18 mouse cellular contexts compared by ENCODE assay signal in genomic region chr5:149237221-149237950, GRCm38 (mm10). TPM values are rescaled to one million over a fixed set of nuclear protein-coding genes. Genes with fewer than 3 reads are reported as not detected.
A peak's percentile ranks its signal among the peaks of the same experiment; 100 is the strongest.
DNase-seq lines count a peak whose midpoint lies in the region; ATAC-seq and TF ChIP-seq lines count a peak whose summit lies in the region.
"Had no signal": no experiment of that assay in that cellular context is flagged by ENCODE, and none has a peak within 500 bp of the region (broad histone marks: within the 10 kb centered on the region; RNA-seq: fewer than 3 reads in every experiment).

No protein-coding gene starts in this region.

- no peak overlapping the region for H3K4me2 ChIP-seq in heart, embryonic 12.5 days
- no peak overlapping the region for H3K4me2 ChIP-seq in hindbrain, embryonic 16.5 days (ENCODE audit: low read length)
- H3K4me2 ChIP-seq: embryonic facial prominence, embryonic 15.5 days; kidney, embryonic 15.5 days had no signal

- ATAC-seq in cerebellum, adult (ENCODE audit: insufficient number of reproducible peaks, low FRiP score, low TSS enrichment): peak; percentile 74; the same call in 1 of the 2 replicates
- no peak for ATAC-seq in heart, embryonic 12.5 days (ENCODE audit: insufficient number of reproducible peaks, low FRiP score)
- no peak for ATAC-seq in hindbrain, embryonic 16.5 days

- TF ChIP-seq POLR2A in heart, adult 2 months (IDR thresholded peaks at IDR 0.05; ENCODE audit: insufficient read depth, low read depth, low read length): no peak

- peaks cover 12% of the 10 kb centered on the region; the same call in 1 of the 2 replicates for H3K9me3 ChIP-seq in heart, embryonic 12.5 days (replicated peaks)
- no peaks in the 10 kb centered on the region for H3K9me3 ChIP-seq in hindbrain, embryonic 16.5 days (ENCODE audit: control insufficient read depth, low read length)
- H3K9me3 ChIP-seq: embryonic facial prominence, embryonic 15.5 days; kidney, embryonic 15.5 days had no signal

- no peaks in the 10 kb centered on the region for H3K36me3 ChIP-seq in heart, adult 2 months (ENCODE audit: control insufficient read depth, insufficient read depth, low read length)
- no peaks in the 10 kb centered on the region for H3K36me3 ChIP-seq in heart, embryonic 12.5 days
- H3K36me3 ChIP-seq in hindbrain, embryonic 16.5 days (ENCODE audit: control insufficient read depth, insufficient read depth, low read length): no peaks in the 10 kb centered on the region
- H3K36me3 ChIP-seq: embryonic facial prominence, embryonic 15.5 days; kidney, embryonic 15.5 days had no signal

- intact Hi-C loops in heart, adult 2 months (cut with DNase I): no loop called here

- peak; percentile 35; the same call in 1 of the 2 replicates for TF ChIP-seq EP300 in heart, adult 2 months (IDR thresholded peaks at IDR 0.05; ENCODE audit: insufficient read depth, low read depth, low read length)

- H3K27me3 ChIP-seq in heart, adult 2 months (ENCODE audit: control insufficient read depth, insufficient read depth, low read length): no peaks in the 10 kb centered on the region
- H3K27me3 ChIP-seq in heart, embryonic 12.5 days (replicated peaks): no peaks in the 10 kb centered on the region
- H3K27me3 ChIP-seq in hindbrain, embryonic 16.5 days (replicated peaks; ENCODE audit: control insufficient read depth, insufficient read depth, low read length): no peaks in the 10 kb centered on the region
- H3K27me3 ChIP-seq: embryonic facial prominence, embryonic 15.5 days; kidney, embryonic 15.5 days had no signal

- no peak for DNase-seq in cerebellum, postnatal 4 days (ENCODE audit: low spot score in 2 of 2)
- peak in 1 of 2 experiments; percentile 32 for DNase-seq in heart, adult 2 months
- peak; percentile 48 to 52 for DNase-seq in right cerebral cortex, postnatal 10 days (ENCODE audit: low spot score in 2 of 2)
- no peak for DNase-seq in right cerebral cortex, postnatal 4 days
- DNase-seq in cerebellum, postnatal 36 days: peak; percentile 54 to 61
- DNase-seq: adrenal gland, postnatal 36 days; liver; lung, adult 2 months; lung, postnatal 4 days; midbrain, embryonic 14.5 days; right cerebral cortex, adult 18-20 months; thymus, postnatal 36 days had no signal

- peak overlapping the region; percentile 60 for H3K27ac ChIP-seq in heart, adult 2 months
- no peak overlapping the region for H3K27ac ChIP-seq in heart, embryonic 12.5 days (ENCODE audit: poor library complexity, severe bottlenecking)
- no peak overlapping the region for H3K27ac ChIP-seq in hindbrain, embryonic 16.5 days (ENCODE audit: low read depth, low read length)
- H3K27ac ChIP-seq: embryonic facial prominence, embryonic 15.5 days; kidney, embryonic 15.5 days; stomach, postnatal 0 days had no signal

- H3K79me2 ChIP-seq in heart, adult 2 months (replicated peaks; ENCODE audit: control insufficient read depth, insufficient read depth, low read length): no peaks in the 10 kb centered on the region

- no peak overlapping the region for H3K4me3 ChIP-seq in heart, adult 2 months
- H3K4me3 ChIP-seq in heart, embryonic 12.5 days: no peak overlapping the region
- no peak overlapping the region for H3K4me3 ChIP-seq in hindbrain, embryonic 16.5 days (ENCODE audit: low read length)
- H3K4me3 ChIP-seq: embryonic facial prominence, embryonic 15.5 days; kidney, embryonic 15.5 days had no signal

- TF ChIP-seq CTCF in heart, adult 2 months (IDR thresholded peaks at IDR 0.05): no peak

- 49% methylated on average over 24 of the region's 24 CpGs for WGBS in heart, adult 2 months
- 65% methylated on average over 24 of the region's 24 CpGs for WGBS in heart, embryonic 12.5 days
- WGBS in hindbrain, embryonic 16.5 days: 72% methylated on average over 24 of the region's 24 CpGs

- peak overlapping the region; percentile 5; the same call in 1 of the 2 replicates for H3K9ac ChIP-seq in heart, adult 2 months (ENCODE audit: low read depth, low read length)
- no peak overlapping the region for H3K9ac ChIP-seq in heart, embryonic 12.5 days
- H3K9ac ChIP-seq in hindbrain, embryonic 16.5 days (ENCODE audit: low read depth, low read length): no peak overlapping the region
- H3K9ac ChIP-seq: embryonic facial prominence, embryonic 15.5 days; kidney, embryonic 15.5 days had no signal

- peaks cover 1% of the 10 kb centered on the region for H3K4me1 ChIP-seq in heart, adult 2 months (ENCODE audit: control insufficient read depth, insufficient read depth, low read length)
- H3K4me1 ChIP-seq in heart, embryonic 12.5 days (replicated peaks): peaks cover 11% of the 10 kb centered on the region; the same call in 1 of the 2 replicates
- no peaks in the 10 kb centered on the region for H3K4me1 ChIP-seq in hindbrain, embryonic 16.5 days (ENCODE audit: control insufficient read depth, insufficient read depth, low read depth, low read length)
- H3K4me1 ChIP-seq: kidney, embryonic 15.5 days had no signal

RNA-seq across cellular contexts. Expression of gene Alox5ap, which starts 27.2 kb away (rescaled TPM):
- 10 to 100 TPM; 19.9 to 21.1 TPM for total RNA-seq in heart, adult 2 months (2021)
- 25.5 and 26.5 TPM in 2 replicates for polyA plus RNA-seq in heart, adult 2 months (2012; rRNA removed)
- polyA plus RNA-seq in heart, embryonic 12.5 days (2016; fragmentation: Nextera tagmentation; extraction: Ambion mirVana): 4.5 and 4.9 TPM in 2 replicates
- polyA plus RNA-seq in hindbrain, embryonic 16.5 days (2015; fragmentation: Nextera tagmentation; extraction: Ambion mirVana): 10.1 and 13.3 TPM in 2 replicates

RNA-seq across cellular contexts. Expression of gene Hmgb1, which starts 53.1 kb away (rescaled TPM):
- 100 to 1,000 TPM in 1 of 2 experiments, 10 to 100 TPM in 1; 88.9 to 103 TPM for total RNA-seq in heart, adult 2 months (2021)
- 23.7 and 42.4 TPM in 2 replicates for polyA plus RNA-seq in heart, adult 2 months (2012; rRNA removed)
- polyA plus RNA-seq in heart, embryonic 12.5 days (2016; fragmentation: Nextera tagmentation; extraction: Ambion mirVana): 801 and 858 TPM in 2 replicates
- 634 and 655 TPM in 2 replicates for polyA plus RNA-seq in hindbrain, embryonic 16.5 days (2015; fragmentation: Nextera tagmentation; extraction: Ambion mirVana)

RNA-seq across cellular contexts. Expression of gene Uspl1, which starts 53.2 kb away (rescaled TPM):
- total RNA-seq in heart, adult 2 months (2021): 10 to 100 TPM; 17.5 to 21.0 TPM
- 7.4 and 13.4 TPM in 2 replicates for polyA plus RNA-seq in heart, adult 2 months (2012; rRNA removed)
- polyA plus RNA-seq in heart, embryonic 12.5 days (2016; fragmentation: Nextera tagmentation; extraction: Ambion mirVana): 36.3 and 38.1 TPM in 2 replicates
- 48.4 and 52.0 TPM in 2 replicates for polyA plus RNA-seq in hindbrain, embryonic 16.5 days (2015; fragmentation: Nextera tagmentation; extraction: Ambion mirVana)

Comparison
In these comparisons a context has a peak if more than half of its experiments do, and no peak if none do; other contexts are left out.
1. DNase-seq: peak in right cerebral cortex, postnatal 10 days (2 of 2) and cerebellum, postnatal 36 days (2 of 2); none in cerebellum, postnatal 4 days (0 of 2) and right cerebral cortex, postnatal 4 days (single experiment).
2. RNA of gene Hmgb1, which starts 53.1 kb away (polyA plus RNA-seq): 801 to 858 TPM in heart, embryonic 12.5 days and 634 to 655 TPM in hindbrain, embryonic 16.5 days; 23.7 to 42.4 TPM in heart, adult 2 months; every median in the first group is over 10 times any median in the second.